Mouse (Mus musculus): ENCODE measurements around the gene Morc1. TPM values are rescaled to one million over a fixed set of nuclear protein-coding genes. Genes with fewer than 3 reads are reported as not detected.

The Morc1 gene
- polyA plus RNA-seq, 1 experiment from 2014 or later: not detected

- Histone ChIP-seq H3K27ac (no peak overlapping the region), H3K9ac (no peak overlapping the region), H3K36me3 (replicated peaks) (no peaks in the 10 kb centered on the region), H3K4me2 (no peak overlapping the region), H3K27me3 (no peaks in the 10 kb centered on the region), H3K4me1 (no peaks in the 10 kb centered on the region), H3K4me3 (replicated peaks) (no peak overlapping the region), H3K9me3 (no peaks in the 10 kb centered on the region)
- 64% methylated on average over 2 of the region's 2 CpGs for WGBS
- ATAC-seq (ENCODE audit: low FRiP score): peak; percentile 66; the same call in 1 of the 2 replicates
These were observed 245.2 kb downstream of the Morc1 start for GRCm38 (mm10) chr16:48676205-48676604.

GRCm38 (mm10) chr16:48677381-48677780, 246.3 kb downstream of the Morc1 start:
- ATAC-seq (ENCODE audit: low FRiP score): no peak
- Histone ChIP-seq H3K9me3 (no peaks in the 10 kb centered on the region), H3K36me3 (replicated peaks) (no peaks in the 10 kb centered on the region), H3K9ac (no peak overlapping the region), H3K4me3 (replicated peaks) (no peak overlapping the region), H3K4me1 (no peaks in the 10 kb centered on the region), H3K27me3 (no peaks in the 10 kb centered on the region), H3K4me2 (no peak overlapping the region), H3K27ac (no peak overlapping the region)
- WGBS: 92% methylated on average over 5 of the region's 5 CpGs

GRCm38 (mm10) chr16:48678029-48678428, 247.0 kb downstream of the Morc1 start:
- Histone ChIP-seq H3K9ac (no peak overlapping the region), H3K27me3 (no peaks in the 10 kb centered on the region), H3K36me3 (replicated peaks) (no peaks in the 10 kb centered on the region), H3K4me1 (no peaks in the 10 kb centered on the region), H3K9me3 (no peaks in the 10 kb centered on the region), H3K27ac (no peak overlapping the region), H3K4me2 (no peak overlapping the region), H3K4me3 (replicated peaks) (no peak overlapping the region)
- no peak for ATAC-seq (ENCODE audit: low FRiP score)
- 82% methylated on average over 1 of the region's 1 CpGs for whole genome bisulfite sequencing

Other genes with a start within 250 kb of the Morc1 start
- gene Dppa4, start 147.5 kb upstream of the Morc1 start, polyA plus RNA-seq (2016; fragmentation: Nextera tagmentation; extraction: Ambion mirVana): not detected in 2 replicates
- gene Dppa2, start 127.3 kb upstream of the Morc1 start, polyA plus RNA-seq (2016; fragmentation: Nextera tagmentation; extraction: Ambion mirVana): not detected in 2 replicates
- gene Gm5485, start 18.8 kb upstream of the Morc1 start, polyA plus RNA-seq (2016; fragmentation: Nextera tagmentation; extraction: Ambion mirVana): not detected in 2 replicates